Mouse (Mus musculus) frontal cortex, postnatal 10 days (tissue): ENCODE results near the gene Eif5a.

ENCODE experiments used
- DNase-seq, 2 experiments: peaks; one replicate each; pipeline ENCODE4 v3.0.0; 2022; ENCODE audit warnings: low spot score in 2 of 2, mixed read lengths in 1 of 2

The Eif5a gene

GRCm38 (mm10) chr11:69904311-69904710 lies 17.4 kb downstream of the Eif5a start:
- DNase-seq, result no peak

- no peak for DNase-seq
Observed at GRCm38 (mm10) chr11:69902972-69903371, 18.8 kb downstream of the Eif5a start.

- no peak for DNase-seq
Observed at GRCm38 (mm10) chr11:69901993-69902392, 19.8 kb downstream of the Eif5a start.

GRCm38 (mm10) chr11:69901406-69901846 lies 20.3 kb downstream of the Eif5a start:
- peak; percentile 97 to 98 for DNase-seq

GRCm38 (mm10) chr11:69900471-69901405 lies 21.0 kb downstream of the Eif5a start, which contains the start of the genes 2810408A11Rik and Neurl4:
Gene 2810408A11Rik (minus strand): TSS chr11:69900987.
Gene Neurl4 (plus strand): TSS chr11:69901072.
- DNase-seq, result peak; percentile 86 to 88

- DNase-seq, result no peak
Observed at GRCm38 (mm10) chr11:69899870-69900269, 21.9 kb downstream of the Eif5a start.

- no peak for DNase-seq
Observed at GRCm38 (mm10) chr11:69895291-69895690, 26.5 kb downstream of the Eif5a start, which contains the start of gene Acap1. Gene Acap1 (minus strand): TSS chr11:69895539.

- no peak for DNase-seq
Observed at GRCm38 (mm10) chr11:69894671-69895070, 27.1 kb downstream of the Eif5a start.

GRCm38 (mm10) chr11:69891482-69891881 lies 30.3 kb downstream of the Eif5a start:
- DNase-seq, result no peak

- no peak for DNase-seq
Observed at GRCm38 (mm10) chr11:69886907-69887635, 34.7 kb downstream of the Eif5a start.

GRCm38 (mm10) chr11:69884663-69885062 lies 37.1 kb downstream of the Eif5a start:
- no peak for DNase-seq

GRCm38 (mm10) chr11:69884240-69884639 lies 37.5 kb downstream of the Eif5a start:
- no peak for DNase-seq

GRCm38 (mm10) chr11:69883527-69884151 lies 38.1 kb downstream of the Eif5a start:
- no peak for DNase-seq

- DNase-seq, result no peak
Observed at GRCm38 (mm10) chr11:69883066-69883465, 38.7 kb downstream of the Eif5a start.

GRCm38 (mm10) chr11:69881787-69882670 lies 39.7 kb downstream of the Eif5a start:
- no peak for DNase-seq

- DNase-seq, result peak; percentile 62 to 68
Observed at GRCm38 (mm10) chr11:69880853-69881603, 40.7 kb downstream of the Eif5a start, which contains the start of gene Kctd11. Gene Kctd11 (minus strand): TSS chr11:69881406.

- DNase-seq, result peak in 1 of 2 experiments; percentile 57
Observed at GRCm38 (mm10) chr11:69880506-69880852, 41.3 kb downstream of the Eif5a start.

- peak in 1 of 2 experiments; percentile 8 for DNase-seq
Observed at GRCm38 (mm10) chr11:69879711-69880110, 42.0 kb downstream of the Eif5a start.

- DNase-seq, result no peak
Observed at GRCm38 (mm10) chr11:69878952-69879351, 42.8 kb downstream of the Eif5a start.

- no peak for DNase-seq
Observed at GRCm38 (mm10) chr11:69878399-69878798, 43.4 kb downstream of the Eif5a start.
